Mouse (Mus musculus) 3134 (cell line): ENCODE data around the gene Thra.
"Not testable (repeated sequence)": the region's sequence is repeated elsewhere in the genome, so short reads cannot be mapped to it uniquely, and the experiment has no call there.

Source experiments
- DNase-seq: peaks from one replicate; pipeline ENCODE4 v3.0.0-alpha.2; 2011; ENCODE audit warnings: low spot score; ENCODE audit not compliant: insufficient read length; ENCODE audit errors: extremely low read depth

Gene Thra

DNA sequence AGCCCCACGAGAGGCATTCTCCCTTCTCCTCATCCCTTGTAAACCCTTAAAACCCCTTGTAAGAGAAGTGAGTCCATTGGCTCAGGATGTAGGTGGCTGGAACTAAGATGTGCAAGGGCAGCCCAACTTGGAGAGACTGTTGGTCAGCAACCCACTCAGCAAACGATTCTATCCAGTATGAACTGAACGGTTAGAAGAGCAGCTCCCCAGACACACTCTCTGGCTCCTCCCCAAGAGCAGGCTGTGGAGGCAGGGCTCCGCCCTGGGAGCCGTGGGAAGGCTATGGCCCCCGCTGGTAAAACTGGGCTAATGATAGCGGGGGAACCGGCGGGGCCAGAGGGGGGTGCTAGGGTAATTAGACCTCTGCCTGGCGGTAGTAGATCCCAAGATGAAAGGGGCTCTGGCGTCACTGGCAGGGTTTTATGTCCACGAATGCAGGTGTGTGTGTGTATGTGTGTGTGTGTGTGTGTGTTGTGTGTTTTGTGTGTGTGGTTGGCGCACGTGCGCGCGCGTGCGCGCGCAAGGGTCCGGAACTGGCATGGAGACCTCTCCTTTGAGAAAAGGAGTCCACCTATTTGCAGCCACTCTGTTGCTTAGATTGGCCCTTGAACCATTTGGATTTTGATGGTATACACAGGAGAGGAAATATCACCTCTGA is at the start of gene Thra:
Thra (plus strand) TSS at position 246 of the 658 bp plus-strand sequence.
- peak; percentile 46 for DNase-seq

DNA sequence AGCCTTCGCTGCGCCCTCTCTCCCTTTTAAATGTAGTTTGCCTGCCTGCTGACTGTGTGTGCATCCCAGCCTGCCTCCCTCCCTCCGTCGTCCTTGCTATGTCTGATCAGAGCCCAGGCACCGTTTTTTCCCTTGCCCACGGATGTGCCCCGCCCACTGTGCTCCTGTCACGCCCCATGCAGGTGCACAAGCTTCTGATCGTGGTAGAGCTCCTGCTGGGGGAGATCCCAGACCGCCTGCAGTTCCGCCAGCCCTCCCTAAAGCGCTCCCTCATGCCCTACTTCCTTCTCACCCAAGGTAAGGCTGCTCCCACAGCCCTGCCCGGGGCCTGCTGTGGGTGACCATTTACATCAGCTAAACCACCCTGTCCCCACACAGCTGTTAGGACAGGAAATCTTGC is 47.2 kb upstream of the Thra start:
- no peak for DNase-seq

DNA sequence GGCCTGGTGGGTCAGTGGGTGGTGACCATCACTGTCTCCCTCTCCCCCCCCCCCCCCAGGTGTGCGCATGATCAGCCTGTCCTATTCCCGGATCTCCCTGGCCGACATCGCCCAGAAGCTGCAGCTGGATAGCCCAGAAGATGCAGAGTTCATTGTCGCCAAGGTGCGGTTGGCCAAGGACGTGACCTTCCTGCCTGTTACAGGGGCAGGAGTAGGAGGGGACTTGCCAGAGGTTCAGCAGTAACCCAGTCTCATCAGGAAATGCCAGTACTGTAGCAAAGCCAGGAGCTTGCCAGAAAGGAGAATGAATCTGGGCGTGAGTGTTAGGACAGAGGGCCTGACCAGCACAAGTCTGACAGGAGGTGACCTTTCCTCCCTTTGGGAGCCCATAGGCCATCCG is 46.7 kb upstream of the Thra start:
- no peak for DNase-seq

DNA sequence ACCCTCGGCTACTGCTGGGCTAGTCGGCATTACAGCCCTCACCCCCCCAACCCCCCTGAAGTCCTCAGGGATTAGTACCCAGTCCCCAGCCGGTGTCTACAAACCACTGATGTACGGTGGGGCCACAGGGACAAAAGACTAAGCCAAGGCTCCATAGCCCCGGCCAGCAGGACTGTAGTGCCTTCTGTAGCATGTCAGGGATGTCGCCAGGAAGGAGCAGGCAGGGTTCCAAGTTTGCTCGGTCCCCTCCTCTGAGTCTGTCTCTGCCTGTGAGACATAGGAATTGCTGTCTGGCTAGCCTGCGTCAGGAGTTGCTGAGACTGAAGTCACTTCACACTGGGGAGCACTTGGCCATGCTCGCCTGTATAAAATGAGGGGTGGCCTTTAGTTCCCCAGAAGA is 46.1 kb upstream of the Thra start:
- DNase-seq: no peak

DNA sequence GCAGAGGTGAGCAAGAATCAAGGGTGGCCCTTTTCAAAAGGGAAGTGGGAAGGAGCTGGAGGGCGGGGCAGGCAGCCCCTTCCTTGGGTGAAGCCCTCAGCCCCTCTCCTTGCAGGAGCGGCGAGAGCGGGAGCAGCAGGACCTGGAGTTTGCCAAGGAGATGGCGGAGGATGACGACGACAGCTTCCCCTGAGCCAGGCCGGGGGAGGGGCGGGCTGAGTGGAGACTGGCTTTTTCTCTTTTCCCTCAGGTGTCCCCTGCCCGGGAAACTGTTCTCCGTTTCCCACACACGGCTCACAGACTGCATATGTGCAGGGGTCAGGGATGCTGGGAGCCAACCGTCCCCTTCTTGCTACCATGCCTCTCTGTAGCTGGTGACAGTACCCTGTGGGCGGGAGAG is 45.0 kb upstream of the Thra start:
- DNase-seq: no peak

DNA sequence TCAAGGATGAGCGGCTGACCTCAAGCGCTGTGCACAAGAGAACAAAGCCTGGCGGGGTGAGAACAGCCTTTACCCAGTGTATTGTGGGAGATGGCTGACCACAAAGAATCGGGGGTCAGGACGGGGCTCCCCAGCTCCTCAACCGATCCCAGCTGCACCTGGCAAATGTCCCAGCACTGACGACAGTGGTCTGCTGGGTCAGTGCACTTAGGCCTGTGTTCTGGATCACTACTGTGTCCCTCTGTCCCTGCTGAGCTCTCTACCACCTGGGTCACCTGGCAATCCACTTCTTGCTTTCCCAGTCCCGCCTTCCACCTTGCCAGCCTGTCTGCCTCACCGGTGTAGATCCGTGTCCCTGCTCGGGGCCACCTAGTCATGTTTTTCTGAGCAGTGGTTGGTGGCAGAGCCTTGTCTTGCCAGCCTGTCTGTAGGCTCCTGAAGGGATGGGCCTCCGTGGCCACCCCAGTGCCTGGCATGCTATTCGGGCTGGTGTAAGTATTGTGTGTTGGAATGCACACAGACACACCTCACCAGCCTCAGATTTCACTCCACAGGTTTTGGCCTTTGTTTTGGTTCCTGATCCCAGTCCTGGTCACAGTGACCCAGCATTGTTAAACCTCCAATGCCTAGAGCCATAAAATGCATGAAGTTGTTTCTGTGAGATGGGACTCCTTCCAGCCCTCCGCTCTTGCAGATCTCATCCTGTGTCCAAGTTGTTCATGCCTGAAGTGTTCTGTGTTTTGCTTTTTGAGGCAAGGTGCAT is 43.8 kb upstream of the Thra start:
- no peak for DNase-seq

DNA sequence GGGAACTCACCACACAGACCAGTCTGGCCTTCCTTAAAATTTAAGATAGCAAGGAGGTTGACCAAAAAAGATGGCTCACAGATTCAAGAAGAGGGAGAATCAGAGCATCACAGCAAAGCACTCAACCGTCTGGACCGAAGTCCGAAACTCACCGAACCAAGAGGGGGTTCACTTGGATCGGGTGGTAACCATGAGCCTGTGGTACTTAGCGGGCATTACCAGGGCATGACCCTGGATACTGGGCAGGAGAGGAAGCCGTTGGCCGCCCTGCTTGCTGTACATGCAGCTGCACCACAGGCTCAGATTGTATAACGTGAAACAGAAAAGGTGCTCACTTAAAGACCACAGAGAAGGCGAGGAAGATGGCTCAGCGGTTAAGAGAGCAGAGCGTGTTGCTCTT is 43.2 kb upstream of the Thra start:
- DNase-seq: no peak

DNA sequence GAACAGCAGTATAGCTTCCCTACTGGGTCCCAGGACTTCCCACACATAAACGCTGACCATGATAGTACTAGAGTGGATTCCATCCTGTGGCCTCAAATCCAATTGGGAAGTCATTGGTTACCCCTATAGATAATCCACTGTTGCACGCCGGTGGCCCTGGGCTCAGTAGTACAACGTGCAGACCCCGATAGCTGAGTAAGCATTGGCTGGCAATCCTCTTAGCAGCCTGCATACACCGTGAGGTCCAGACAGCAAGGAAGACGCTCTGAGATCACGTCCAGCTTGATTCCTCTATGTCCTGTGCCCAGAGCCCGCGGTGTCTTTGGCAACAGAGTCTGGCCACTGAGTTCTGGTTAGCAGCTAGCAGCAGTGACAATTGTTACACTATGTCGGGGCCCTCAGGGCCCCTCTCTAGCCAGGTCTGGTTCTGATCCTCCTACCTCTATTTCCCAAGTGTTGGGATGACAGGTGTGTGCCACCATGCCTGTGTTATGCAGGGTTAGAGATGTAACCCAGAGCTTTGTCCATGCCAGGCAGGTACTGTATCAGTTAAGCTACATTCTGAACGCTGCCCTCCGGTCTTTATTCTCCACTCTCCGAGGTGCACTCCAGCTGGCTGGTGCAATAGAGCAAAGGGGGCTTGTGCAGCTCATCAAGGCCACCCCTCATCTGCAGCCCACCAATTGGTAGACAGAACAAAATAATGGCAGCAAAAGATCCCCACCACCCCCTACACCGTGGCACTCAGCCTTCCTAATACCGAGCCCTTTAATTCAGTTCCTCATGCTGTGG is 41.4 kb upstream of the Thra start:
- DNase-seq: no peak

DNA sequence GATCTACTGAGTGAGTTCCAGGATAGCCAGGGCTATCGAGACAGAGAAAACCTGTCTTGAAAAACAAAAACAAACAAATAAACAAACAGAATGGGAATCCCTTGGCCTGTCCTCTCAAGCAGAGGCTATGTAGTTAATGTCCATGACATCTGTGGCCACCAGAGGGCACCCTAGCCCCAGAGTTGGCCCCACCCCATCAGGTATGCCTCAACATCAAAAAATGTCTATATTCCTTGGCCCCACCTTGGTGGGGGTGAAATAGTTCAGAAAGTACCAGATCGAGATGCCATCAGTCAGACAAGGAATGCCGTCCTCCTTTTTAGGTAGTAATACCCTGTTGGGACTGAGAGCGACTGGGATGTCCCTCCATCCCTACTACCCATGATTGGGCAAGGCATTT is 40.5 kb upstream of the Thra start:
- DNase-seq: no peak

DNA sequence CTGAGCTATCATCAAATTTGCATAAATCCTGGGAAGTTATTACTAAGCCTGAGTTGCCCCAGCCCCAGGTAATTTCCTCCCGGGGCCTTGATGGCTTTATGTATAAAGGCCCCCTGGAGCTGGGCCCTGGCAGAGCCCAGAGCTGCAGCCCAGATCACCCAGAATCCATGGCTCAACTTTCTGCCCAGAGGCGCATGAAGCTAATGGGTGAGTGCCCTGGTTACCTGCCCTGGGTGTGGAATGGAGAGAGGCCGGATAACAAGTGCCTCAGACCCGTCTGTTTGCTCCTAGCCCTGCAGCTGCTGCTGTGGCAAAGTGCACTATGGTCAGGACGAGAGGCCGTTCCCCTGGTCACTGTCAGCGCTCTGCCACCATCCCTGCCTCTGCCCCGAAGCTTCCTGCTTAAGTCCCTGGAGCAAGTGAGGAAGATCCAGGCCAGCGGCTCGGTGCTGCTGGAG is 39.2 kb upstream of the Thra start, which contains the start of gene Csf3:
Csf3 (plus strand) TSS at position 51 of the 458 bp plus-strand sequence.
- no peak for DNase-seq

DNA sequence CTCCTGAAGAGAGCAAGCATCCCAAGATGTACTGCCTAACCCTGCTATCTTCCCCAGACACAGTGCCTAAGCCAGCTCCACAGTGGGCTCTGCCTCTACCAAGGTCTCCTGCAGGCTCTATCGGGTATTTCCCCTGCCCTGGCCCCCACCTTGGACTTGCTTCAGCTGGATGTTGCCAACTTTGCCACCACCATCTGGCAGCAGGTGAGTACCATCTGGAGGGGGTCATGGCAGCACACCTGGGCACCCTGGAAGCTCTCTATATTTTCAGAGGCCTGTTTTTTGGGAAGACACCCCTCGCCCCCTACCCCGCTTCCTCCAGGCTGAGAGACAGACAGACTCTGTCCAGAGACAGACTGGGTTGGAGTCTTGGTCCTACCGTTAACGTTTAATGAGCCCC is 38.1 kb upstream of the Thra start:
- no peak for DNase-seq

DNA sequence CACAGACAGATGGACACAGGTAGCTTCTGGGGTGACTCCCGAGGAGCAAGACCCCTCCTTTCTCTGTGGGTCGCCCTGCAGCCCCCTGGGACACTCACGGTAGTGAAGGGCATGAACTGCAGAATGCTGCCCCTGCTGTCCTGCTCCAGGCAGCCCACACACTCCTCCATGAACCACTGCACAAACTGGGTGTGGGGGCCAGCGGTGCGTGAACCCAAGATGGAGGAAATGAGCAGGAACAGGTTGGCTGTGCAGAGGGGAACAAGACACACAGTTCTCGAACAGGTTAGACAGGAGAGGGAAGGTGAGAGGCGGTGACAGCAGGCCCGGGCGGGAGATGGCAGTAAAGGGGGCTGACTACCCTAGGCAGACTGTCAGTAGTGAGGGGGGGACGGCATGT is 35.4 kb upstream of the Thra start:
- no peak for DNase-seq

DNA sequence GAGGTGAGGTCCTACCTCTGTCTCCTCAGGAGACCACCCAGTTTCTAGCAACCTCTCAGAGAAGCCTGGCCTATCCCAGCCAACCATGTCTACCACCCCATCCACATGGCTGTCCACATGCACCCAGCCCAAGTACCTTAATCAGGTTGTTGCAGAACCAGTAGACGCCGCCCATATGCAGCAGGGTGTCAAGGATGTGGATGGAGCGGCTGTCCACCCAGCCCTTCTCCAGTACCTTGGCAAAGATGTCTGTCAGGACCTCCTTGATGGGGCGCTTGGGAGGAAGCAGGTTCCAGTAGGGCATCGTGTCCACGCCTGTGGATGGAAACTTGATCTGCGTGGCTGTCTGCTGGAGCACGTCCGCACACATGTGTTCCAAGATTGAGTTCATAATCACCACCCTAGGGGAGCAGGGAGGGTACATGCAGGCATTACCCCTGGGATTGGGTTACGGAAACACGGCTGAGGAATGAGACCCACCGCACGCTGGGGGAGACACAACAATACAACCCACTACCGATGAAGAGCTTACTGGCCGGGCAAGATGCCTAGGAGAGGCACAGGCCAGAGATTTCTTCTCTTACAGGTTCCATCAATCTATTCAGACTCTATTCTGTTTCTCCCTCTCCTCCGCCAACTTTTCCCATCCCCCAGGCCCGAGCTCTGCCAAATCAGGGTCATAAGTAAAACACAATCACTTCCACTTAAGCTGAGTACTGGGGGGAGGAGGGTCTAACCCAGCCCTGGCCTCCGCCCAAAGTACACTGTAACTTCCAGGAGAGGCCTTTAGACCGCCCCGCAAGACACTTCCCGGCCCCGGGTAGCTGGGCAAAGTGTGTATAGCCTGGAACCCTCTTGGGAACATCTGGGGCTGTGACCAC is 32.8 kb upstream of the Thra start:
- no peak for DNase-seq

DNA sequence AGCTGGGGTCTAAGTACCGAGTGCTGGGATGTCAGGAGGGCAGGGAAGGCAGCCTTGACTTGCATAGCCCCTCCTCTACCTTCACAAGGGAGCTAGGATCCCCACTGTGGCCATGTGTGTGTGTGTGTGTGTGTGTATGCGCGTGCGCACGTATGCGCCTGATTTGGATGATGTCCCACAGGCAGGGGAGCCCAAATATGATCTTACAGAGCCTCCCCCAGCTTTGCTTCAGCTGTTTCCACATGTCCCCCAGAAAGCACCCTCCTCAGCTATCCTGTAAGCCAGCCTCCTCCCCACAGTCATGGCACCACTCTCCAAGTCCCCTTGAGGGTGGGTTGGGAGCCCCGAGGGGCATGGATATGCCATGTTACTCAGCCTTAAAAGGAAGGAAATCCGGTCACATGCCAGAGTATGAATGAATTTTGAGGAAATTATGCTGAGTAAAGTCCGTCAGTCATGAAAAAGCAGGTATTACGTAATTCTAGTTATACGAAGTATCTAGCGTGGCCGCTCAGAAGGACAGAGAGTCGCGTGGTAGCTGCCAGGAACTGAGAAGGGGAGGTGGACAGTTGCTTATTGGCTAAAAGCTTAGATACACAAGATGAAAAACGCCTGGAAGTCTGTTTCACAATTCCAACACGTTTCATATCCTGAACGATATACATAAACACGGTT is 32.0 kb upstream of the Thra start:
- DNase-seq: peak; percentile 50

DNA sequence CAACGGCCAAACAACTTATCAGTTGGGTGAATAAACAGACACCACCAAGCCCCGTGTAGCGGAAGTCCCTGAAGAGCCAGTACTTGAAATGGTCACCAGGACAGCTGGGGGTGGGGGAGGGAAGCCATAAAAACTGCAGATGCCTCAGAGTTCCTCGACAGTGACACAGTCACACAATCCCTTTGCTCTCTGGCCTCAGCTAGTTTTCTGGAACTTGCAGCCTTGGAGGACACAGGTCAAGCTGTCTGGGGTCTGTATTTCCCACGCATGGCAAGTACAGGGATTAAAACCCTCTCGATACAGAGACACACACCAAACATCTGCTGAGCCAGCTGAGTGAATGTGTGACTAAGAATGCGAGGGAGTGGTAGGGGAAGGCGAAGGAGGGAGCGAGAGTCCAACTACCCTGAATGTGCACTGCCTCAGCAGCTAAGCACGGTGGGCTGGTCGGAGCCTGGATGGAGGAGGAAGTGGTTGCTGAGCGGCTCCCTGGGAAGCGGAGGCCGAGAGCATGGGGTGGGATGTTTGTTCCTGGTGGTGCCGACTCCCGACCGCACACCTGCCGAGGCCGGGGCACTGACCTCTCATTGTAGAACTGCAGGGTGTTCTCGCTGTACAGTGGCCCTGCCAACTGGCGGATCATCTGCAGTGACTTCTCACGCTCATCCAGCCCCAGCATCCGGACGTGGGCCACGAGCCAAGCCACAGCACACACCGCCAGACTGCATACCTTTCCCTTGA is 31.3 kb upstream of the Thra start:
- DNase-seq: peak; percentile 90

DNA sequence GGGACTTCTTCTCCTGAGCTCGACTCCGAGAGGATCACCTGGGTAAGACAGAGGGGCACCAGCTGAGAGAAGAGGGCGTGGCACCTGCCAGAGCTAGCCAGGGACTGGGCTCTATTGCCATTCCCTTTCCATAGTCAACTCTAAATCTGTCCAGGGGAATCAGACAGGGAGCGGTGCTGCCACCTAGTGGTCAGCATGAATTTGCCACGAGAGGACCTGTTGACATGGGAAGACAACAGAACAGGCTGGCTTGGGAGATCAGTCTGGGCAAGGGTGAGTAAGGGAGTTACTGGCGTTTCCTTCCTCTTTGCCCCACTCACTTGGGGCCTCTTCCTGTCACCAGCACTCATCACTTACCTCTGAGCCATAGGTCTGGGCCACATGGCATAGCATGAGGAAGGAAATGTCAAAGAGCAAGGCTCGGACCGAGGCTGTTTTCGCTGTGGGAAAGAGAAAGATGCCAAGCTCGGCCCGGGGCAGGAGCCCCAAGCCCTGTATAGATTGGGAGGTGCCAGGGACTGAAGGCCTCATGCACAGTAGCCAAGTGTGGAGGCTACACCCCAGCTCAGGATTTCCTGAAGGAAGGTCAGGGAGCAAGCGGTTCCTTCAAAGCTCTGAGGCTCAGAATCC is 29.9 kb upstream of the Thra start:
- peak; percentile 56 for DNase-seq

DNA sequence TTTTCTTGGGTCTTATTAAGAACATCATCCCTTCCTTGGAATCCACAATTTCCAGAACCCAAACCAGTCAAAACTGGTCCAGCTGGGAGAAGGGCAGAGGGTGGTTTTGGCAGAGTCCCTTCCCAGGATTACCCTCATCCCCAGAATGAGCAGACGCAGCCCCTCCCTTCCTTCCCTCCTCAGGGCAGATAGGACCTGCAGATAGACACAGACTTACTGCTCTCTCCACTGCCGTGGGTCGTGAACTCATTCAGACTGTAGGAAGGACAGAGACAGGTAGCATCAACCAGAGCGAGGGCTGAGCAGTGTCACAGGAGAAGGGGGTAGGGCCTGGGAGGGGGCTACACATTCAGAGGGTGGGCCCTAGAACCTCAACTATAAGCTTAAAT is 29.4 kb upstream of the Thra start:
- no peak for DNase-seq

DNA sequence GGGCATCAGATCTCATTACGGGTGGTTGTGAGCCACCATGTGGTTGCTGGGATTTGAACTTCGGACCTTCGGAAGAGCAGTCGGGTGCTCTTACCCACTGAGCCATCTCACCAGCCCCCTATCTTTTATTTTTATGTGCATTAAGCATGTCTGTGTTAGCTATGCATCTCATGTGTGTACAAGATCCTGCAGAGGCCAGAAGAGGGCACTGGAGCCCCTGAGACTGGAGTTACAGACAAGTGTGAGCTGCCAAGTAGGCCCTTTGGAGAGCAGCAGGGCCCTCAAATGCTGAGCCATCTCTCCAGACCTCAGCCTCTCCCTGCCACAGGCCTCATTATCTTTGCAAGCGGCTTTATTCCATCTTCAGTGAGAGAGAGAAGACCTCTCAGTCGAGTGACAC is 28.4 kb upstream of the Thra start:
- not testable (repeated sequence) for DNase-seq

DNA sequence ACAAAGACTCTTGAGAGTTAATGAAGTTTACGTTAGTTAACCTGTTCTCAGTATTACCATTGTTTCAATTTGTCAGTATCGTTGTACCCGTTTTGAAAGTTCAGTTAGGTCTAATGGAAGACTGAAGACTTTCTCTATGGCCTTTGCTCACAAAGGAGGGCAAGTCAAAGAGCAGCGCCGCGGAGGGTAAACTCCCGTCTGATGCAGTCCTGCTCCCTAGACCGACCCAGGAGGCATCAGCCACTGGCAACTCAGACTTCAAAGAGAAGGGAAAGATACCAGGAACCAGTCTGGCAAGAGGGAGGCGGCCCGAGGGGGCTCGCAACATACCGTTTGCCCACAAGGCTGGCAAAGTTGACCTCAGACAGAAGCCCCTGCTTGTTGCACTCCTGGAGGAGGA is 26.7 kb upstream of the Thra start:
- DNase-seq: no peak
